Mouse (Mus musculus) thymus, postnatal 4 days (tissue): ENCODE data around the gene Olfr348.

Source experiments
- DNase-seq: peaks from one replicate; pipeline ENCODE4 v3.0.0; 2021

The Olfr348 gene

DNA sequence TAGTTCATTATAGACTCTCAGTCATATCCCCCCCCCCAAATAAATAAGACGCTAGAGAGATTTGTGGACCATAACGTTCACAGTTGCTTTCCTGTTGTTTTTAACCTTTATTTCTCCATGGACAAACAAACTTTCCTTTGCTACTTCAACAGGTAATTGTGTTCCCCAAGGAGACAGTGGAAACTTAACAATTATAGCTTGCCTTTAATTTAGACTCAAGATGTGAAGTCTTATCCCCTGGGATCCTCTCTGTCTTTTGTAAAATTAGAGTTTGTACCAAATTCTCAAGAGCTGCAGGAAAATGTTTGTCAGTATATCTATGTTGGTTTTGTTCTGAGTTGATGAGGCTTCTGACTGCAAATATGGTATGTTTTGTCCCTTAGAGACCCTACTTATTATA is at the start of gene Olfr348:
Gene Olfr348, plus strand, starts transcription at position 301 of the 400 bp plus-strand sequence.
- DNase-seq = no peak

DNA sequence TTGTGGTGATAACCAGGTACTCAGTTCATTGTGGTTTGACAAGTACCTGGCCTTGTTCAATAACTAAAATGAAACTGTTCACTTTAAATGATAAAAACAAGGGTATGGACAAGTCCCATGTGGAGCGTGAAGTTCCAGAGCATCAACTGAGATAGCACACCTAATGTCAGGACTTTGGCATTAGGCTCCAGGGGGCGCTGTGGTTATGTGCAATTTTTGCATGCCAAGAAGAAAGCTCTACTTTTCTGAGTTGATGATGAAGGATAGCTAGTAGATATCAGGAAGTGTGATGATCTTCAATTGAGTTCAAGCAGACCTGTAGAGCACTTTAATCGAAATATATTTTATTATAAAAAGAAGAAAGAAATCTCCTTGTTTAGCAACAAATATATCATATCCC is 47.9 kb upstream of the Olfr348 start:
- peak; percentile 8 for DNase-seq

DNA sequence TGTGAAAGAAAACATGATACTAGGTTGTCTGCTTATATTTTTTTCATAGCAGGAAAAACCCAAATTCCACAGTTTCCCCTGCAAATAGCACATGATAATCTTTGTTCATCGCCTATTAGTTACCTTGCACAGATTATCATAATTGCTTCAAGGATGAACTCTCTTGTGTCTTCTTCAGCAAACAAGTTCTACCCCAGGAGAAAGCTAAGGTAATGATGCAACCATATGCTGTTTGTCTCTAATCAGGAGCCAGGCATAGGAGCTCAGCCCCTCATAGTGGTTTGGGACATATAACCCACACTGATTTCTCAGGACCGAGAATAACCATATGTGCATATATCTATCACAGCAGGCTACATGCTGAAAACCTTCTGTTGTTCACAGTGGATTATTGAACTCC is 6.2 kb downstream of the Olfr348 start, which contains the start of gene Olfr50:
Gene Olfr50, plus strand, starts transcription at position 301 of the 400 bp plus-strand sequence.
- no peak for DNase-seq

DNA sequence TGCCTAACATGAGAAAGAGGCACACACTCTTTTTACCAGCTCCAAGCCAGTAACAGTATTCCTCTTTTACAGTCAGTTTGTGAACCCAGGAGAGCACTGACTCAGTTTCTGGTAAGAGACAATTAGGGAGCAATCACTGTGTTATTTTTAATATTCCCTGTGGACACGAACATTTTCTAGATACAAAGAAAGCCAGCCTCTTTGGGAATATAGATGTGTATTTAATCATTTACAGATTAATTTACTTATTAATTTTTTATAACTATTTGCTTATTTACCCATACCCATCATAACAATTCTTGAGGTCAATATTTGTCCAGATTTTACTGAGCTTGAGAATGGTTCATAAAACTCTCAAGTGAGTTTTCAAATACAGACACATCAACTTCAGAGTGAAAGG is 32.9 kb downstream of the Olfr348 start, which contains the start of gene Olfr3:
Gene Olfr3, minus strand, starts transcription at position 101 of the 400 bp plus-strand sequence.
- no peak for DNase-seq
